Mouse (Mus musculus): ENCODE measurements around the gene Itsn2.
A peak's percentile ranks its signal among the peaks of the same experiment; 100 is the strongest.
"Not testable (repeated sequence)": the region's sequence is repeated elsewhere in the genome, so short reads cannot be mapped to it uniquely, and the experiment has no call there.

Itsn2 gene

GRCm38 (mm10) chr12:4592541-4593165 is at the start of gene Itsn2, which contains the start of gene Gm3625:
Gene Itsn2, plus strand, starts transcription at chr12:4592638.
Gene Gm3625, minus strand, starts transcription at chr12:4592927.
- peak; percentile 31 to 53 for DNase-seq (ENCODE audit: low spot score in 2 of 2)

GRCm38 (mm10) chr12:4544400-4544919 is 48.0 kb upstream of the Itsn2 start:
- DNase-seq (ENCODE audit: low spot score in 2 of 2), result no peak

DNA sequence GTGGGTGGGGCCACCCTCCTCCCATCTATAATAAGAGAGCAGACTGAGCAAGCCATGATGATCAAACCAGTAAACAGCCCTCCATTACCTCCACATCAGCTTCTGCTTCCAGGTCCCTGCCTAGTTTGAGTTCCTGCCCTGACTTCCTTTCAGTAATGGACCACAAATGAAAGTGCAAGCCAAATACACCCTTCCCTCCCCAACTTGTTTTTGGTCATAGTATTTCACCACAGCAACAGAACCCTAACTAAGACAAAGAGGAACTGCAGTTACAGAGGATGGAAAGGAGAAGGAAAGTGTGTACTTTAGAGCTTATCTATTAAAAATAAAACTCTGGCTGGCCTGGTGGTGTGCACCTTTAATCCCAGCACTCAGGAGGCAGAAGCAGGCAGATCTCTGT is 47.0 kb upstream of the Itsn2 start:
- no peak for DNase-seq (ENCODE audit: low spot score in 2 of 2)

DNA sequence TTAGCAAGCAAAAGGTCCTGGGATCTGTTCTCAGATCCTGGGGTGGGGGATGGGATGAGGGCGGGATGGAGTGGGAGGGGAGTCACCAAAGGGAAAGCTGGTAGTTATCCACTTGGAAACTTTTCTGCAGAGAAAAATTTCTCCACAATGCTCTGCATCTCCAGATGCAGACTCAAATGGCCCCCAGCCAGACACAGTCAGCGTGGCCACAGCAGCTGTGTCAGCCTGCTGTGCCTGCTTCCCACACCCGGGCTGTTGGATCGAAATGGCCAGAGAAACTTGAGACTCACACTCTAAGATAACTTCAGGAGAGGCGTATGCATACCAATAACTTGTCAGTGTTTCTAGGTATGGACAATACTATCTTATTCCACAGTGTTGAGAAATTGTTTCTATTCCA is 45.9 kb upstream of the Itsn2 start:
- DNase-seq (ENCODE audit: low spot score in 2 of 2), result no peak

DNA sequence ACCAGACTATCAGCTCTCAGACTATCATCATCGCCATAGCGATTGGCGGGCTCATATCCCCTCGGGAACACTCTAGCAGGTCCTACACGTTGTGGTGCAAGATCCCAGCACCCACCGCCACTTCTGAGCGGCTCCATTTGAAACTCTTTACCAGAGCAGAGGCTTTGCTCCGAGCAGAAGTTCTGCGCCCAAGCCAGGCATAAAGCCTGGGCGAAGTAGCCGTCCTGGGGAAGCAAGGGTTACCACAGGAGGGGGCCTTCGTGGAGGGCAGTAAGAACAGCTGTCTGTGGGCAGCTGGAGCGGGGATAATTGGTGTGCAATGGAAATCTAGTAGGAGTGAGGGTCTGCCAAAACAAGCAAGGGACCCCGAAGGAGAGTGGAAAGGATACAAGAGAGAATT is 44.9 kb upstream of the Itsn2 start:
- DNase-seq (ENCODE audit: low spot score in 2 of 2), result no peak

DNA sequence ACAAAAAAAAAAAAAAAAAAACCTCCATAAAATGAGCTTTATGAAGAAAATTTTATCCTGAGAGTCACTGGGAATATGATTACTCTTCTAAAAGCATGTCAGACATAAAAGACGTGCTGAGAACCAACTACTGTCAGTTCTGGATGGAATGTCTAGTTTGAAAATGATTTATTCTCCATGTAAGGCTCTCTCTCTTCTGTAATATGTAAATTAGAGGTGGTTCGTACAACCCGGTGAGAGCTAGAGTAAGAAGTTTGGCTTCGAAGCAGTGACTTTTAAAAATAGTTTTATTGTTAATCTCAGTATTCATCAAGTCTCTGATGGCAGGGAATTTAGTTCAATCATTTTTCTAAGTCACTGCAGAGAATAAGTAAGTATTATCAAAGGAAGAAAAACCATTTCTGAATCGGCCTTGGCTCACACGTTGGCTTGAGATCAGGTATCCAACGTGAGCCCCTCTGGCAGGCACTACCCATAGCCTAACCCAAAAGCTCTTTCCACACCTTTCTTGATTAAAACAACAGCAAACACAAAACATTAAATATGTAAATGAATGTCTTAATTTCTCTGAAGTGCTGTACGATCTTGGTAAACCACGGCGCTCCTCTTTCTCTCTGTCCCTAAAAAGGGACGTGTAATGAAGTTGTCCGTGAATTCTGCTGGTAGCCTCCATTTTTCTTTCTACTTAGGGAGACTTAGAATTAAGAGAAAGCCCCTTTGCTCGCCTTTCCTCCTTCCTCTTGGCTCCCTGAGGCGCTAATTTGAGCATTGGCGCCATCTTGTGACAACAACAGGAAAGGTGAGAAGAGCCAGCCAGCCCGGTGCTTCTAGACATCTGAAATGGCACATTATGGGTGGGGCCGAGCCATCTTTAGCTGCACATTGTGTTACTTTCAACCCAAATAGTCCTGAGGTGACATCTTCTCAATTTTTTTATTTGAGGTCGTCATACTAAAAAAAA is 44.1 kb upstream of the Itsn2 start:
- peak; percentile 55 to 77 for DNase-seq (ENCODE audit: low spot score in 2 of 2)

DNA sequence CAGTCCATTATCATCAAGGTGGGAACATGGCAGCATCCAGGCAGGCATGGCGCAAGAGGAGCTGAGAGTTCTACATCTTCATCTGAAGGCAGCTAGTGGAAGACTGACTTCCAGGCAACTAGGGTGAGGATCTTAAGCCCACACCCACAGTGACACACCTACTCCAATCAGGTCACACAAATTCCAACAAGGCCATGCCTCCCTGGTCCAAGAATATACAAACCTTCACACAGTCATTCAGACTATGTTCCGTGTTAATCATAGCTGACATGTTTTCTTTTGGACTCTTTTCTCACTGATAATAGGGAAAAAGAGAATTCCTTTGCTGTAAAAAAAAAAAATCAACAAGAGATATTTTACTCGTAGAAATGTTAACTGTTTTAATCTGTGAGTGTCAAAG is 38.7 kb upstream of the Itsn2 start:
- DNase-seq (ENCODE audit: low spot score in 2 of 2), result not testable (repeated sequence)

GRCm38 (mm10) chr12:4555451-4555850 is 37.0 kb upstream of the Itsn2 start:
- DNase-seq (ENCODE audit: low spot score in 2 of 2), result no peak

DNA sequence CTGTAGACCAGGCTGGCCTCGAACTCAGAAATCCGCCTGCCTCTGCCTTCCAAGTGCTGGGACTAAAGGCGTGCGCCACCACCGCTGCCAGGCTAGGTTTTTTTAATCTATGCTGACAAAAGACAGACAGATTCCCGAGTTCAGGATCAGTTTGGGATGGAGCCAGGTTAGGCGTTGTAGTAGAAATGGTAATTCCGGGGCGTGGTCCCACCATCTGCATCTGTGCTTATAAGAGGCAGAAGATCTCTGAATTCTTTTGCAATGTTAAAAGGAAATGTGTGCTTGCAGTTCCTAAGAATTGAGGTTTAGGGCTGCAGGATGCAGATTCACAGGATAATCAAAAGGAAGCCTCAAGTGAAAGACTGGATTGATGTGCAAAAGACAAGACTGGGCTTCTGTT is 35.5 kb upstream of the Itsn2 start:
- DNase-seq (ENCODE audit: low spot score in 2 of 2), result no peak

- DNase-seq (ENCODE audit: low spot score in 2 of 2), result no peak
These were observed 35.0 kb upstream of the Itsn2 start for GRCm38 (mm10) chr12:4557436-4557835.

- DNase-seq (ENCODE audit: low spot score in 2 of 2), result no peak
These were observed 34.4 kb upstream of the Itsn2 start for GRCm38 (mm10) chr12:4558013-4558412.

DNA sequence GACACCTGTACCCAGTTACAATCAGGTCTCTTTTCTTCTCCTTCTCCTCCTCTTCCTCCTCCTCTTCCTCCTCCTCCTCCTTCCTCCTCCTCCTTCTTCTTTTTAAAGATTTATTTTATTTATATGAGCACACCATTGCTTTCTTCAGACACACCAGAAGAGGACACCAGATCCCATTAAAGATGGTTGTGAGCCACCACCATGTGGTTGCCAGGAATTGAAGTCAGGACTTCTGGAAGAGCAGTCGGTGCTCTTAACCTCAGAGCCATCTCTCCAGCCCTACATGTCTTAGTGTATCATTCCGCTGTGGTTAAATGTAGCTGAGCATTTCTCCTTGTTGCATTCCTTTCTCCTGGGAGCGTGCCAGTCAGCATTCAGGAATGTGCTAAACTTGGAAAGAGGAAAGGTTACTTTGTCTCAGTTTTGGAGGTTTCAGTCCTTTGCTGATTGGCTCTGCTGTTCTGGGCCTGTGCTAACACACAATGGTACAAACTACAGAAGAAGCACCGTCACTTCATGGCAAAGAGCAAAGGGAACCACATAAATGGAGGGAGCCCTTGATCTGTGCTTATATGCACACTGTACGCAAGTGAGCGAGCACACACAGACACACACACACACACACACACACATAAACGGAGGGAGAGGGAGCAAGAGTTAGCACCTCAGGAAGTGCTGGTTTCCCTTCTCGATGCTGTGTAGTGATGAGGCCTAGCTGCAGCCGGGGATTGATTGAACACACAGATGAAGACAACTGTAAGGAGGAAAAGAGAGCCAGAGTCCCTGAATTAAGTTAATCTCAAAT is 33.8 kb upstream of the Itsn2 start:
- no peak for DNase-seq (ENCODE audit: low spot score in 2 of 2)

- DNase-seq (ENCODE audit: low spot score in 2 of 2), result no peak
These were observed 20.6 kb upstream of the Itsn2 start for GRCm38 (mm10) chr12:4571864-4572263.

DNA sequence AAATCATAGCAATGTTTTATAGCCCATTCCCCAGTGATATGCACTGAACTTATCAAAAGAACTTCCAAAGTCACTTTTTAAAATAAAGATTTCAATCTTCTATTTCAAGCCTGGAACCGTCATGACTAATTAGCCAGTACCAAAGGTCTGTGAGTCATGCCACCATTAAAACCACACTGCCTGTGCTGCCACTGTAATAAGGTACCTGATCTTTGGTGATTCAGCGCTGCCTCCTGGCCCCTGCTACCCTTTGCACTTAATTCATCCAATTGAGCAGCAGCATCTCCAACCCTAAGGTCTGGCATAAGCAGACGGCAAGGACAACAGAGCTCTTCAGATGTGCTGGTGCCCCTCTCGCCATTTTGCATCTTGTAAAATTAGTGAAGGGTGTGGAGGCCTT is 18.4 kb upstream of the Itsn2 start:
- DNase-seq (ENCODE audit: low spot score in 2 of 2), result no peak

- DNase-seq (ENCODE audit: low spot score in 2 of 2), result no peak
These were observed 10.1 kb upstream of the Itsn2 start for GRCm38 (mm10) chr12:4582326-4582725.

DNA sequence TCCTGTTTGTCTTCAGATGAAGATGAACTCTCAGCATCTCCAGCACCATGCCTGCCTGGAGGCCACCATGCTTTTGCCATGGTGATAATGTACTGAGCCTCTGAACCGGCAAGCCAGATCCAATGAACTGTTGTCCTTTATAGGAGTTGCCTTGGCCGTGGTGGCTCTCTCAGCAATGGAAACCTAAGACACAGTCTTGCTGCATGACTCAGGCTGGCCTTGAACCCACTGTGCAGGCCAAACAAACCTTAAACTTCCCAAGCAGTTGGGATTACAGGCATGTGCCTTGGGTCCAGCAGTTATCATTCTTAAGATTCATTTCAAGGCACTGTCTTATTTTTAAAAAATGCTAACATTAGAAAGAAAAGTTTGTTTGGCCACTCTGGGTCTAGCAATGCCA is 4.6 kb upstream of the Itsn2 start:
- DNase-seq (ENCODE audit: low spot score in 2 of 2), result no peak

- no peak for DNase-seq (ENCODE audit: low spot score in 2 of 2)
These were observed 3.8 kb upstream of the Itsn2 start for GRCm38 (mm10) chr12:4588603-4589002.

- no peak for DNase-seq (ENCODE audit: low spot score in 2 of 2)
These were observed 413 bp upstream of the Itsn2 start for GRCm38 (mm10) chr12:4592025-4592424.

- DNase-seq (ENCODE audit: low spot score in 2 of 2), result peak; percentile 18
These were observed 910 bp downstream of the Itsn2 start for GRCm38 (mm10) chr12:4593166-4593929.

- no peak for DNase-seq (ENCODE audit: low spot score in 2 of 2)
These were observed 1.5 kb downstream of the Itsn2 start for GRCm38 (mm10) chr12:4593930-4594391.

GRCm38 (mm10) chr12:4595055-4595454 is 2.6 kb downstream of the Itsn2 start:
- DNase-seq (ENCODE audit: low spot score in 2 of 2), result no peak
